In genomic region chr6:148381163-148381782, GRCm38 (mm10) we compare ENCODE assay signal across 15 mouse cellular contexts.
DNase-seq lines count a peak whose midpoint lies in the region; ATAC-seq and TF ChIP-seq lines count a peak whose summit lies in the region.
"Had no signal": no experiment of that assay in that cellular context is flagged by ENCODE, and none has a peak within 500 bp of the region (broad histone marks: within the 10 kb centered on the region; RNA-seq: fewer than 3 reads in every experiment).

No protein-coding gene starts in this region.

- no peaks in the 10 kb centered on the region for H3K4me1 ChIP-seq in heart, embryonic 11.5 days (ENCODE audit: control insufficient read depth, insufficient read depth, low read length)
- peaks cover 13% of the 10 kb centered on the region for H3K4me1 ChIP-seq in lung, postnatal 0 days (ENCODE audit: insufficient read depth, low read depth, low read length)
- H3K4me1 ChIP-seq: embryonic facial prominence, embryonic 13.5 days had no signal

- H3K36me3 ChIP-seq in heart, embryonic 11.5 days (ENCODE audit: control insufficient read depth, insufficient read depth, low read length) = no peaks in the 10 kb centered on the region
- no peaks in the 10 kb centered on the region for H3K36me3 ChIP-seq in lung, postnatal 0 days (ENCODE audit: insufficient read depth, low read length)
- H3K36me3 ChIP-seq: embryonic facial prominence, embryonic 13.5 days; midbrain, embryonic 10.5 days had no signal

- no peak overlapping the region for H3K9ac ChIP-seq in heart, embryonic 11.5 days (ENCODE audit: low read depth, low read length)
- H3K9ac ChIP-seq in lung, postnatal 0 days (replicated peaks; ENCODE audit: low read depth) = no peak overlapping the region
- H3K9ac ChIP-seq: embryonic facial prominence, embryonic 13.5 days had no signal

- TF ChIP-seq EP300 in lung, postnatal 0 days (IDR thresholded peaks at IDR 0.05) = peak; percentile 84

- no peak for TF ChIP-seq CTCF in lung, postnatal 0 days (IDR thresholded peaks at IDR 0.05)

- no peaks in the 10 kb centered on the region; the same call in 1 of the 2 replicates for H3K9me3 ChIP-seq in heart, embryonic 11.5 days (replicated peaks; ENCODE audit: control insufficient read depth, low read length)
- no peaks in the 10 kb centered on the region for H3K9me3 ChIP-seq in lung, postnatal 0 days (ENCODE audit: low read length)

- 79% methylated on average over 9 of the region's 9 CpGs for WGBS in heart, embryonic 11.5 days (ENCODE audit: insufficient replicate concordance)
- 67% methylated on average over 9 of the region's 9 CpGs for WGBS in lung, postnatal 0 days

- no peaks in the 10 kb centered on the region for H3K27me3 ChIP-seq in heart, embryonic 11.5 days (ENCODE audit: control insufficient read depth, insufficient read depth, low read length)
- H3K27me3 ChIP-seq in lung, postnatal 0 days (replicated peaks; ENCODE audit: insufficient read depth, low read length) = no peaks in the 10 kb centered on the region
- H3K27me3 ChIP-seq: embryonic facial prominence, embryonic 13.5 days had no signal

- DNase-seq in heart, adult 8-10 months (ENCODE audit: low spot score) = peak; percentile 43
- peak; percentile 10 for DNase-seq in 416B (ENCODE audit: low read depth)
- peak; percentile 21 for DNase-seq in adrenal gland, postnatal 25 days
- DNase-seq in lung, postnatal 0 days (ENCODE audit: low spot score) = peak; percentile 86
- DNase-seq in left cerebral cortex, adult 18-20 months (ENCODE audit: low spot score in 2 of 2) = no peak
- DNase-seq in layer of hippocampus, postnatal 36 days = no peak
- no peak for DNase-seq in ovary, postnatal 36 days (ENCODE audit: low spot score)
- DNase-seq: cerebellum, postnatal 10 days; gastrocnemius, postnatal 36 days; kidney, postnatal 36 days had no signal

- no peak overlapping the region for H3K4me2 ChIP-seq in heart, embryonic 11.5 days
- no peak overlapping the region for H3K4me2 ChIP-seq in lung, postnatal 0 days (replicated peaks; ENCODE audit: low read depth, low read length)
- H3K4me2 ChIP-seq: embryonic facial prominence, embryonic 13.5 days; liver, embryonic 11.5 days had no signal

- no peak for ATAC-seq in heart, embryonic 11.5 days (replicated peaks; ENCODE audit: insufficient number of reproducible peaks, low FRiP score, low TSS enrichment)
- peak; percentile 88 for ATAC-seq in lung, postnatal 0 days
- ATAC-seq: forebrain, embryonic 14.5 days had no signal

- H3K4me3 ChIP-seq in heart, embryonic 11.5 days (ENCODE audit: low read depth, low read length) = no peak overlapping the region
- no peak overlapping the region for H3K4me3 ChIP-seq in lung, postnatal 0 days (ENCODE audit: low read depth, low read length)
- H3K4me3 ChIP-seq: embryonic facial prominence, embryonic 13.5 days; midbrain, embryonic 10.5 days had no signal

- H3K27ac ChIP-seq in heart, embryonic 11.5 days (ENCODE audit: low read depth, low read length) = no peak overlapping the region
- H3K27ac ChIP-seq in lung, postnatal 0 days (ENCODE audit: low read length) = no peak overlapping the region
- H3K27ac ChIP-seq: embryonic facial prominence, embryonic 13.5 days; midbrain, embryonic 10.5 days had no signal

Comparison
In these comparisons a context has a peak if more than half of its experiments do, and no peak if none do; other contexts are left out.
1. DNase-seq: peak in heart, adult 8-10 months (single experiment), 416B (single experiment), adrenal gland, postnatal 25 days (single experiment) and lung, postnatal 0 days (single experiment); none in left cerebral cortex, adult 18-20 months (0 of 2), layer of hippocampus, postnatal 36 days (0 of 2) and ovary, postnatal 36 days (single experiment).